Mouse (Mus musculus) stomach, postnatal 0 days (tissue): ENCODE data around the gene A730061H03Rik. TPM values are rescaled to one million over a fixed set of nuclear protein-coding genes. Genes with fewer than 3 reads are reported as not detected.
A peak's percentile ranks its signal among the peaks of the same experiment; 100 is the strongest.

Experiments used
- ATAC-seq: fragments of 200-750 bp; cut with Nextera tagmentation; 2 replicates; pipeline ENCODE4 v1.8.0; 2017; ENCODE audit not compliant: low FRiP score, low TSS enrichment
- DNase-seq: peaks from one replicate; pipeline ENCODE4 v3.0.0-alpha.2; 2016; ENCODE audit warnings: low spot score
- H3K27ac ChIP-seq: fragments of 300-500 bp; sonication (generic); replicated peaks from 2 replicates; pipeline ENCODE4 v1.5.1; 2014; ENCODE audit warnings: mild to moderate bottlenecking, control low read depth
- H3K27me3 ChIP-seq: fragments of 300-500 bp; sonication (generic); 2 replicates; pipeline ENCODE4 v1.6.1; 2014; ENCODE audit warnings: low read length; ENCODE audit not compliant: control insufficient read depth, insufficient read depth
- H3K36me3 ChIP-seq: fragments of 300-500 bp; sonication (generic); 2 replicates; pipeline ENCODE4 v1.6.1; 2014; ENCODE audit warnings: low read length, mixed read lengths; ENCODE audit not compliant: control insufficient read depth, insufficient read depth
- H3K4me1 ChIP-seq: fragments of 300-500 bp; sonication (generic); replicated peaks from 2 replicates; pipeline ENCODE4 v1.6.1; 2014; ENCODE audit warnings: antibody characterized with exemption; ENCODE audit not compliant: control insufficient read depth, insufficient read depth
- H3K4me2 ChIP-seq: fragments of 300-500 bp; sonication (generic); replicated peaks from 2 replicates; pipeline ENCODE4 v1.6.1; 2014; ENCODE audit warnings: low read depth, mild to moderate bottlenecking, control low read depth, moderate library complexity
- H3K4me3 ChIP-seq: fragments of 300-500 bp; sonication (generic); 2 replicates; pipeline ENCODE4 v1.5.1; 2014; ENCODE audit warnings: low read depth, low read length, control low read depth
- H3K9ac ChIP-seq: fragments of 300-500 bp; sonication (generic); 2 replicates; pipeline ENCODE4 v1.6.1; 2014; ENCODE audit warnings: mild to moderate bottlenecking, low read length, control low read depth, mixed read lengths
- H3K9me3 ChIP-seq: fragments of 300-500 bp; sonication (generic); 2 replicates; pipeline ENCODE4 v1.6.1; 2016; ENCODE audit warnings: low read length; ENCODE audit not compliant: control insufficient read depth
- CTCF ChIP-seq: IDR thresholded peaks from 2 replicates; pipeline ENCODE4 v1.5.1; 2016; ENCODE audit warnings: antibody characterized with exemption, low read depth, mild to moderate bottlenecking, moderate library complexity
- EP300 ChIP-seq: optimal IDR thresholded peaks from 2 replicates; pipeline ENCODE3; 2016; ENCODE audit warnings: antibody characterized with exemption
- WGBS: fragments of 180-500 bp; shearing (Covaris S2); extraction: QIAGEN DNeasy Blood & Tissue Kit; methylation state at CpG from one replicate; pipeline ENCODE4 v1.1.7; 2014; 5-methylcytosine and 5-hydroxymethylcytosine counted together
- polyA plus RNA-seq: library from polyadenylated mRNA; unstranded; fragments of >200 nt; fragmentation: Nextera tagmentation; extraction: Ambion mirVana; gene quantifications from 2 replicates; pipeline ENCODE4 v1.2.1, GENCODE M21; 2015

The A730061H03Rik gene
- polyA plus RNA-seq, 1 experiment from 2014 or later = 0.93 TPM

DNA sequence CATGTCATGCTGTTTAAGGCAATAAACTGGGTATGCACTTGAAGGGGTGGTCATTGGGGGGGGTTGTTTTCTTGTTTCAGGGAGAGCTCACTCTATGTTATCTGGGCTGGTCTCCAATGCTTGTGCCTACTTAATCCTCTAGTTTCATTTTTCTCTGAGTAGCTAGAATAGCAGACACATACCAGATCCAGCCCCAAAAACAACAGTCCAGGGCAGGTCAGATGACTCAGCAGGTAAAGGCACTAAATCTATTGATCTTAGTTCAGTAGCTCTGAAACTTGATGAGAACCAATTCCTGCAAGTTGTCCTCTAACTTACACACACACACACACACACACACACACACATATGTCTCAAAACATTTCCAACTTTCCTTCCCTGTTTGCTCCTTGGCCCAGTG lies 11.6 kb upstream of the A730061H03Rik start:
- Histone ChIP-seq H3K4me2 (no peak overlapping the region), H3K9ac (no peak overlapping the region), H3K9me3 (no peaks in the 10 kb centered on the region), H3K4me1 (no peaks in the 10 kb centered on the region), H3K27ac (no peak overlapping the region), H3K36me3 (peaks cover 15% of the 10 kb centered on the region), H3K4me3 (no peak overlapping the region), H3K27me3 (no peaks in the 10 kb centered on the region)
- ATAC-seq (no peak), DNase-seq (no peak)
- TF ChIP-seq CTCF = no peak
- no peak for TF ChIP-seq EP300

DNA sequence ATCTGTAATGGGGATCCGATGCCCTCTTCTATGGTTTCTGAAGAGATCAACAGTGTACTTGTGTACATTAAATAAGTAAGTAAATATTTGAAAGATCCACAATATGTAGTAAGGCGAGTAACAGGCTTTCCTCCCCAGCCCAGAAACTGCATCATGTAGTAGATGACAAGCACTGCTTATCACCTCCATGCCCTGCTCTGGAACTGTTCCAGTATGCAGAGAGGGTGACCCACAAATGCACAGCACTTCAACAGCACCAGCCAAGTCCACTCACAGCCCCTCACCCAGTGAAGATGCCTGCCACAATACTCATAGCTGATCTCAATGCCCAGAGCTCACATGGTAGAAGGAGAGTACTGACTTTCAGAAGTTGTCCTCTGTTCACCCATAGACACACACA lies 10.4 kb upstream of the A730061H03Rik start:
- Histone ChIP-seq H3K4me3 (no peak overlapping the region), H3K27ac (no peak overlapping the region), H3K9me3 (no peaks in the 10 kb centered on the region), H3K9ac (no peak overlapping the region), H3K4me2 (no peak overlapping the region), H3K4me1 (no peaks in the 10 kb centered on the region), H3K36me3 (peaks cover 19% of the 10 kb centered on the region), H3K27me3 (no peaks in the 10 kb centered on the region)
- no peak for TF ChIP-seq CTCF
- TF ChIP-seq EP300 = no peak
- no peak for DNase-seq
- 69% methylated on average over 2 of the region's 2 CpGs for WGBS
- ATAC-seq = no peak

DNA sequence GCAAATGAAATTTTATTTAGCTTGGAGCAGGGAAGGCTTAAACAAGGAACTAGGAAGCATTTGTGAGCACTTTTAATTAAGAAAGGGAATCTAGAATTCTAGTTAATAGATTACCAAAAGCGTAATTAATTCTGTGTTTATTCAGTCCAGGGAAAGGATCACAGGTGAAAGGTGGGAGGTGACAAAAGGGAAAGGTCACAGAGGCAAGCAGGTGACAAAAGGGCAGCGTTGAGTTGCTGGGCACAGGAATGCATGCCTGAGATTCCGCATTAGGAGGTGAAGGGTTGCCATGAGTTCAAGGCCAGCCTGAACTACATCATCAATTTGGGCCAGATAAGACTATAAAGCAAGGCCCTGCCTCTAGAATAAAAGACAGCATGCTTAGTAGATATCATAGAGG lies 7.3 kb upstream of the A730061H03Rik start:
- no peaks in the 10 kb centered on the region for H3K27me3 ChIP-seq
- 69% methylated on average over 3 of the region's 3 CpGs for WGBS
- H3K9ac ChIP-seq = no peak overlapping the region
- no peaks in the 10 kb centered on the region for H3K4me1 ChIP-seq
- H3K9me3 ChIP-seq = no peaks in the 10 kb centered on the region
- DNase-seq = no peak
- TF ChIP-seq EP300 = no peak
- TF ChIP-seq CTCF = no peak
- H3K4me3 ChIP-seq = no peak overlapping the region
- peaks cover 31% of the 10 kb centered on the region for H3K36me3 ChIP-seq
- H3K4me2 ChIP-seq = no peak overlapping the region
- H3K27ac ChIP-seq = no peak overlapping the region
- no peak for ATAC-seq

DNA sequence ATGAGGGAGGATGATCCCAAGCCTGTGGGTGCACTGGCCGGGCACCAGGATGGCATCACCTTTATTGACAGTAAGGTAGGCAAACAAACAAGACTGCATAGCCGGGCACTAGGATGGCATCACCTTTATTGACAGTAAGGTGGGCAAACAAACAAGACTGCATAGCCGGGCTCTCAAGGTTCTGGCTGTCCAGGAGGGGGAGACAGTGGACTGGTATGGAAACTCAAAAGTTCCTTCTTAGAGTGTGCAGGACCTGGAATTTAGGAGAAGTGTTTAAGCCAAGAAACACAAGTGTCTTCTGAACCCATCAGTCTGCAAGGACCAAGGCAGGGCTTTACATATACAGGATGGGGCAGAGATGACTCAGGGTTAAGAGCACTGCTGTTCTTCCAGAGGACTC lies 5.5 kb upstream of the A730061H03Rik start:
- no peak overlapping the region for H3K27ac ChIP-seq
- WGBS = 72% methylated on average over 3 of the region's 3 CpGs
- DNase-seq (no peak), ATAC-seq (no peak)
- TF ChIP-seq CTCF = peak; percentile 53
- no peak for TF ChIP-seq EP300
- no peaks in the 10 kb centered on the region for H3K27me3 ChIP-seq
- no peak overlapping the region for H3K4me2 ChIP-seq
- no peak overlapping the region for H3K4me3 ChIP-seq
- H3K36me3 ChIP-seq = peaks cover 31% of the 10 kb centered on the region
- H3K9ac ChIP-seq = no peak overlapping the region
- no peaks in the 10 kb centered on the region for H3K9me3 ChIP-seq
- peaks cover 4% of the 10 kb centered on the region; the same call in 1 of the 2 replicates for H3K4me1 ChIP-seq

DNA sequence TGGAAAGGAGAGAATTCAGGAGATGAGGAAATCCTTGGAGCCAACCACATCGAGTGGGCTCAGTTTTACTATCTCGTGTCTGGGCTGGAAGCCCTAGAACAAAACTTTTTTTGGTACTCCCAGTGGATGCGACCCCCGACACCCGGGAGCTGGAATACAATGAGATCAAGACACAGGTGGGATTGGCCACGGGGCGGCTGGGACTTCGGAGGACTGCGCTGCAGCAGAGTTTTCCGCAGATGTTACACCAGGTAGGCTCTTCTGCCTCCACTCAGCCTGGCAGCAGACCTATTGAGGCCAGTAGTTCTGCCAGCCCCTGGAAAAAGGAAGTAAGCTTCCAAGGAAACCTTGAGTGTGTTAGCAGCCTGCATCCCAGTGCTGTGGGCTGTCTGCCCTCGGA lies 3.0 kb upstream of the A730061H03Rik start:
- Histone ChIP-seq H3K4me3 (no peak overlapping the region), H3K27me3 (no peaks in the 10 kb centered on the region), H3K27ac (no peak overlapping the region), H3K9ac (no peak overlapping the region), H3K36me3 (peaks cover 25% of the 10 kb centered on the region), H3K4me1 (peaks cover 4% of the 10 kb centered on the region; the same call in 1 of the 2 replicates), H3K9me3 (no peaks in the 10 kb centered on the region), H3K4me2 (no peak overlapping the region)
- TF ChIP-seq CTCF (no peak), EP300 (no peak)
- DNase-seq = no peak
- 91% methylated on average over 11 of the region's 11 CpGs for WGBS
- no peak for ATAC-seq

DNA sequence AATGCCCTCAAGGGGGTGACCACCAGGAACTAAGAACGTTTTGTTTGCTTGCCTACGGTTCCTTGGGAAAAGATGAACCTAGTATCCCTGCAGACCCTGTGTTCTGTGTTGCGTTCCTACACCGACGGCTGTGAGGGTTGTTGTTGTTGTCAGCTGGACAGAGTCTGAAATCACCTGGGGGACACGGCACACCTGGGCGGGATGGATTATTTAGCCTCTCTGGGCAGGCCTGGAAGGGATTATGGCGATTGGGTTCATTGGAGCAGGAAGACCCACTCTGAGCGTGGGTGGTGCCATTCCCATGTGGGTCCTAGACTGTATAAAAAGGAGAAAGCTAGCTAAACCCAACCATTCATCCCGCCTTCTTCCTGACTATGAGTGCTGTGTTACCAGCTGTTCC lies 1.7 kb upstream of the A730061H03Rik start:
- WGBS = 78% methylated on average over 10 of the region's 10 CpGs
- no peaks in the 10 kb centered on the region for H3K9me3 ChIP-seq
- H3K36me3 ChIP-seq = peaks cover 16% of the 10 kb centered on the region
- no peaks in the 10 kb centered on the region for H3K27me3 ChIP-seq
- H3K27ac ChIP-seq = no peak overlapping the region
- H3K4me3 ChIP-seq = no peak overlapping the region
- H3K4me2 ChIP-seq = no peak overlapping the region
- H3K4me1 ChIP-seq = peaks cover 4% of the 10 kb centered on the region; the same call in 1 of the 2 replicates
- no peak for TF ChIP-seq CTCF
- no peak for TF ChIP-seq EP300
- ATAC-seq = no peak
- H3K9ac ChIP-seq = no peak overlapping the region
- no peak for DNase-seq
